Mouse (Mus musculus) myocyte (in vitro differentiated cells): Measurements from ENCODE around the gene Phkg1.

Experiments used
- MAX ChIP-seq: IDR thresholded peaks from one replicate; pipeline ENCODE4 v1.6.1; 2011; ENCODE audit warnings: low read depth, mild to moderate bottlenecking, control low read depth
- MYOG ChIP-seq, 3 experiments: IDR thresholded peaks; one replicate each; pipeline ENCODE4 v1.6.1; 2011; ENCODE audit warnings: control low read depth in 2 of 3, low read depth in 2 of 3, mild to moderate bottlenecking in 2 of 3; ENCODE audit not compliant: insufficient read length in 2 of 3, control insufficient read depth in 1 of 3, insufficient read depth in 1 of 3
- POLR2A ChIP-seq: IDR thresholded peaks from one replicate; pipeline ENCODE4 v1.6.1; 2011; ENCODE audit warnings: low read depth, mild to moderate bottlenecking, control low read depth, moderate library complexity; ENCODE audit not compliant: insufficient read length
- POLR2AphosphoS2 ChIP-seq: IDR thresholded peaks from one replicate; pipeline ENCODE4 v1.6.1; 2011; ENCODE audit warnings: low read depth, control low read depth; ENCODE audit not compliant: insufficient read length

GRCm38 (mm10) chr5:129918752-129919151 is 20.4 kb upstream of the Phkg1 start:
- TF ChIP-seq POLR2A (no peak), MAX (no peak), POLR2AphosphoS2 (no peak), MYOG (IDR thresholded peaks at IDR 0.05; ENCODE audit: control insufficient read depth in 1 of 3, insufficient read depth in 1 of 3, insufficient read length in 2 of 3, low read depth in 2 of 3) (no peak)
